Mouse (Mus musculus): ENCODE measurements at regions not wholly inside any gene's neighbourhood (a gene's known extent, or its start where the extent isn't known, plus 50 kb on each side); places are given as distances from the start of the nearest gene placed in this dataset.
A peak's percentile ranks its signal among the peaks of the same experiment; 100 is the strongest.

DNA sequence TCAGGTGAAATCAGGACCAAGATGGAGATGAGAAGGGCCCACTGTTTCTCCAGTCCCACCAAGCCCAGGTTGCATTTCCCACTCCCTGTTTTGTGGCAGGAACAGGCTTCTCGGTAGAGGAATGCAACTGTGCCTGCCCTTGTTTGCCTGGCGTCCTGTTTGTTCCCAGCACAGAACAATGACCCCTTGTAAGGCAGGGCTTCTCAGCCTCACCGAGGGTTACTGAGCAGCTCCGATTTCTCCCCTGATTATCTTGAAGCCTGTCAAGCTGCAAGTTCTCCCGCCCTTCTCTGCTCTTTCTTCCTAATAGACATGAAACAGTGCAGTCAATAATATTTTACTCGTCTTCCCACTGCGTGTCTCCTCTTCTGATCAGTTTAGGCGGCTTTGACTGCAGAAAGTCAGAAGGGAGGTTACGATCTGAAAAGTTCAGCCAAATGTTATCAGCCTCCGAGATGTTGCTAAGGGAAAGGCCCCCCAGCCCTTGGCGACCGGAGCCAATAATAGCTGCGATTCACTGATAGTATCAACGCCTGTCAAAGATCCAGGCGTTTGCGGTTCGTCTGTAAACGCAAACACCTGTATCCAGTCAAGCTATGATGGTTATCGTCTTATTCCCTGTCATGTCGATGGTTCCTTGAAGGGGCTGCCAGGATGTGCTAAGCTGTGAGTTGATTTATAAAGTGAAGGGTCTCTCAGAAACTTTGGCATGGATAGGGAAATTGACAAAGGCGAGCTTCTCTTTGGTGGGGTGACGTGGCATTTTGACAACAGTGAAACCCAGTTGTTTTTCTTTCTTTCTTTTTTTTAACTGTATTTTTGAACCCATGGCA, 287.7 kb upstream of the Zfp507 start:
- DNase-seq: no peak

DNA sequence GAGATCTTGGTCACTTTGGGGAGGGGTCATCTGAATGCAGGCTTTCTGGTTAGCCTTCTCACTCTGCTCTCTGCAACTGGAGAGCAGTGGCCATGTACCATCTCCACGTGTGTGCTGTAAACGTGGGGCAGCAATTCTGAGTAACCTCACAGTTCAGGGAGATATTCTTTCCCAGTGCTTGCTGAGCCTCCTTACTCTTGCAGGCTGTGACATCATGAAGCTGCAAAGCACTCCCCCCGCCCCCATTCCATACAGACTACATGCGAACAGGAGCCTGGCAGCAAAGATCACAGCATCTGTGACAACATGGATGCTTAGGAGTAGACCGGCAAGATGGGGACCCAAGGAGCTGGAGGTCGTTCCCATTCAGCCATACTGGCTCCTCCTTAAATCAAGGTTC, 284.8 kb upstream of the Zfp507 start:
- no peak for DNase-seq

DNA sequence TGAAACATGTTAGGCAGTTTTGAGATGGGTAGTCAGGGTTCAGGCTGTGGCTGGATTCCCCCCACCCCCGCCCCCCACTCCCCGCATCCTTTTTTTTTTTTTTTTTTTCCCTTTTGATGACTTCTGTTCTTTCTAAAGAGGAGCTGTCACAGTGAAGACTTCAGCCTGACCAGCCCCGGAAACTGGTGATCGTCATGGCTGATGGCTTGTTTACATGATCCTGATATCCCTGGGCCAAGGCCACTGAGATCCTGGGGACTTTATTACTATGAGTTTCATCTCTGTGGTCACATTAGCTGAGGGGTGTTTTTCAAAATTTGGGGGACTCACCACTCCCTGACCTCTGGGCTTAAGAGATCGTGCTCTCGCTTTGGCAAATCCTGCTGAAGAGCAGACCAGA, 275.9 kb upstream of the Zfp507 start:
- DNase-seq: no peak

DNA sequence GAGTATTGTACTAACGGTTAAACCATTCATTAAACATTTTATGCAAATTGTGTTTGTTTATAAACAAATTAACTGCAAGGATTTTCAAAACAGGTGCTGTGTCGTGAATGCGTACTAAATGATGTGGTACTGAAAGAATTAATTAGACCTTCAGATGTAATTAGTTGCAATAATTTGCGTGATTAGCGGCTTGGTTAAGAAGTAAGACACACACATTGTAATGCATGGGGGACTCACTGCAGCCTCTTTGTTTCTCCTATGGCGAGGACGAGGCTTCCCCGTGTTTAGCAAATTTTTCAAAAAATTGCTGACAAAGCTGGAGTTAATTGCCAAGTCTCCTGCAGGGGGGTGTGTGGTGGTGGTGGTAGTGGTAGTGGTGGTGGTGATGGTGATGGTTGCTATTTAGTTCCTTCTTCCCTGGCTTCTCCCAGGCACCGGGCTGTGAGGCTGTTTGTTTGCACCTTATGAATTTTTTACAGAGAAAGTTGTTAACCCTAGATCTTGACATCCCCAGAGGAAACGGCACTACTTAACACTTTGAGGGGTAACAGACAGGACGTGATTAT, 275.4 kb upstream of the Zfp507 start:
- DNase-seq: no peak

DNA sequence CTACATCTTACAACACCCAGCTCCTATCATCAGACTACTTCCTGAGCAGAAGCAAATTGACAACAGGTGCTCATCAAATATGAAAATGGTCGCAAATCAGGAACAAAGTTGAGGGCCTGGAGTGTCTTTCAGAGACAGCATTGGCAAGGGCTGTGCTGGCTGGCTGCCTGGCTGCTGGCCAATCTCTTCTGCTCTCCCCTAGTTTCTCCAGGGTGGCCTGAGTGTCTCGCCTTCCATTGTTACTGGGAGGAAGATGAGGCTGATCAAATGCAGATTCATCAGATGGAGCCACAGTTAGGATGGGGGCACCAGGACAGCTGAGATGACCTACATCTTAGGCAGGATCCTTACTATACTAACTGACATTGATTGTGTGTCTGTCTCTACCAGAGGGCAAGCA, 274.5 kb upstream of the Zfp507 start:
- DNase-seq: no peak

DNA sequence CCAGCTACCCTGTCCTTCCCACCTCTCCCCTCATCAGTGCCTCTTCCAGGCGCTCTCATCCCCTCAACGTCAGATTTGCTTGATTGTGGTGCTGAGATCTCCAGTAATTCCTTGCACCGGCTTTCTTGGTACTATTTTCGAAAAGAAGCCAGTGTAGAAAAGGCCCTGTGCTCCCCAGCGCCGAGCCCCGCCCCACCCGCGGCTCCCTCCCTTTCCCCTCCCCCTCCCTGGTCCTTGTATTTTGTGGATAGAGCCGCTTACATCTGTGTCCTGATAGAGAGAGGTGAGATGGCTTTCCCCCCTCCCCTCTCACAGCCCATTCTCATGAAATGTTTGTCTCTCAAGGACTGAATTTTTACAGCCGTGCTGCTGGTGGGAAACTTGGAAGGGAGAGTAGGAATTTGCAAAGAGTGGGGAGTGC, 273.2 kb upstream of the Zfp507 start:
- no peak for DNase-seq

DNA sequence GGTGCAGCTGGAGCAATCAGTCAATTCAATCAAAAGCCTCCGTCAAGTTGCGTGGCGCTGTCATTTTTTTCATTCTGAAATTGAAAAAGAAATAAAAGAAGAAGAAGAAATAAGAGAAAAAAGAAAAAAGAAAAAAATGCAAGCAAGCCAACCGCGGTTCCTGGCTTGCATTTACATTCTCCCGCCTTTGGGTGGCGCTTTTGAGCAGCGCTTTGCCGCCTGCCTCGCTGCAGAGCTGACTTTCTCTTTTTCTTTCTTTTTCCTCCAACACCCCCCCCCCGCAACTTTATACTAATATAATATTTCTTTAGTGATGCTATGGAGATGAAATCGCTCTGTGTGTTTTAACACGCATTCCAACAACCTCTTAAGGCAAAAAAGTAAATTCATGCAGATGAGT, 269.0 kb upstream of the Zfp507 start:
- peak; percentile 65 for DNase-seq

DNA sequence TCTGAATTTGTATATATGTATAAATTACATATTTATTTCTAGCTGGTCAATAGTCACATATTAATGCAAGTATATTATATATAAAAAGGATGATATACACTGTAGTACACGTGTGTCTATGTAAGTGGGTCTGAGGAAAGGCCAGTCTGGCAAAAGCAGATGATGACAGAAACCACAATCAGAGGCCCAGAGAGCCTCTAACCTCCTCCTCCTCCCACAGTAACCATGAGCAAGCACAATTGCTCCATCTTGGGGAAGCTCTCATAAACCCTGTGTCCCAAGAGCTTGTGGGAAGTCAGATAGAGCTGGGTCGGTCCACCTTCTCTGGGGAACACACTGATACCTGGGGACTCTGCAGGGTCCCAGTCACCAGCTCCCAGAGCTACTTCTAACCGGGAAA, 263.9 kb upstream of the Zfp507 start:
- DNase-seq: no peak

DNA sequence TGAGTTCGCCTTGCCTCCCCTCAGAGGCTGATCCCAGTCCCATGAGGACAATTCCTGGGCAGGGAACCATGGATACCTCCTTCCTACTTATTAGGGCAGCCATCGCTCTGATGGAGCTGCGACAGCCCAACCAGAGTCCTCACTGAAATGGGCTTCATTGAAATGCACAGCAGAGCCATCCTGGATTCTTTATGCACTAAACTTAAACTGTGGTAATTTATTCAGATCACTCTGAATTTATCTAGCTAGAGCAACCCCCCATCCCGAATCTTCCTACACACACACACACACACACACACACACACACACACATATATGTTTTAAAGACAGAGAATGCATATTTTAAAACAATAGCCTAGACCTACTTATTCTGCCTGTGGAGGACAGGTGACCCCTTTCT, 258.9 kb upstream of the Zfp507 start:
- DNase-seq: no peak

DNA sequence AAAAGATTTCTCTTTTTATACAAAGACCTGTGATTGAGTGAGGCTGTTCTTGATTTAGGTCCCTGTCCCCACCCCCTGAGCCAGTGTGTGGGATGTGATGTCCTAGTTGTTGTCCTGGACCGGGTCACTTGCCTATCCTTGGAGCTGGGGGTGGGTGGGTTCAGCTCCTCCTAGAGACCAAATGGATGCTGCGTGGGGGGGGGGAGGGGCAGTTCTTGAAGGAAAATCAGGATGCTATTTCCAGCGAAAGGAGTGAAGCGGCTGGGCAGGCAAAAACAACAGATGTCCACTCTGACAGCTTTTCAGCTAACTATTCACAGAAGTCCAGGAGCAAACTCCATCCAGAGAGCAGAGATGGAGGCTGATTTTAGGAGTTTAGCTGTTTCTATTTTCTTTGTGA, 257.6 kb upstream of the Zfp507 start:
- DNase-seq: no peak

DNA sequence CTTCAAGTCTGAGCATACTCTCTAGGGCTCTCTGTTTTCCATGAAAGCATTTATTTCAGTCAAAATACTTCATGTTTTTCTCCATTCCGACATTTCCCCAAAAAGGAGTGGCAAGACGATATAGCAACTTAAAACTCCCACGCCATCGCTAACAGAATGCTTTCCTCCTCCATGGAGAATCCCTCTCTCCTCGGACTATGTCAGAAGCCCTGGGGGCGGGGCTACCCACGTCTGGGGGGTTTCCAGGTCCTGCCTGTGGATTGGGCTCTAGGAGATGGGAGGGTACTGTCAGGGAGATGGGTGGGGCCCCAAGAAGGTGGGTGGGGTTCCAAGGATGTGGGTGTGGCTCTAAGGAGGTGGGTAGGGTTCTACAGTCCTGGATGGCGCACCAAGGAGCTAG, 243.2 kb upstream of the Zfp507 start:
- DNase-seq: no peak

DNA sequence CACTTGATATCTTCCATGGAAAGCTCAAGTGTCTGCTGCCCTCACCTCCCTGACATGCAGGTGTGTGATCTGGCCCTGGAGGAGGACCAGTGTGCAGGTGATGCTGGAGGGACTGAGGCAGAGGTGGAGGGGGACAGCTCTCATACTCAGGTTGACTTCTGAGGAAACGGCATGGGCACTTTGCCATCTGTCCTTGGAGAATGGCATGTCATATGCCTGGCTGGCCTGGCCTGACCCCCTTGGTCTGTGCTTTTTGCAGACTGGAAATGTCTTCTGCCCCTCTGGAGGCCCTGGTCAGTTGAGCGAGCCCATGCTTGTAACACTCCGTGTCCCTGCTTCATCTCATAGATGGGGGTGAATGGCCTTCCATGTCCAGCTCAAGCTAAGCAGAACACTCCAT, 229.1 kb upstream of the Zfp507 start:
- DNase-seq: no peak

DNA sequence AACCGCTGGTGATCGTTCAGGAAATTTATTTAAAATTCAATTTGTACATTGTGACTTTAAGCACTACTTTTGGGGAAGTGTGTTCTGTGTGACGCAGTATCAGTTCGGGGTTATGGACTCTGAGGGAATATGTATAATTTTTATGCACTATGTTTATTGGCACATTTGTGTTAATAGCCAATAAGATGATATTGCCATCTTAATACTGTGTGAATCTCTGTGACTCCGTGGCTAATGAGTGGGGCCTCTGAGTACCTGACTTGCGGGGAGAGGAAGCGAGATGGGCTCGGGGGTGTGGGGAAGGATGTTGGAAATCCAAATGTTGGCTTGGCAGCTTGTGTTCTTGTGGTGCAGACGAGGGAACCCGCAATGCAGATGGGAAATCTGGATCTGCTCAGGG, 220.2 kb upstream of the Zfp507 start:
- DNase-seq: no peak

DNA sequence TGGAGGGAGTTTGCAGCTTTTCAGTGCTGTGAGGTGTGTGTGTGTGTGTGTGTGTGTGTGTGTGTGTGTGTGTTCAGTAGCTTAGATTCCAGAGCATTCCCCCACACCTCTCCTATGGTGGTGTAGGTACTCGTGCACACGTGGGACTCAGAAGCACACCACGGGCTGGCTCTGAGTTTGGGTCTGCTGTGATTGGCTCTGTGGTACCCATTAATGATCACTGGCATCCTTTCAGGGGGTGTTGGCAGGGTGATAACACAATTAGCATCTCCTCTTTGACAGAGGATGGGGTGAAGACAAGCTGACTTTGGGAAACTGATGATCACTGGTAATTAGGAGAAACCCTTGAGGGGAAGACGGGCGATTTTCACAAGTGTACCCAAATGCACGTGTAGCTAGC, 219.7 kb upstream of the Zfp507 start:
- DNase-seq: no peak

DNA sequence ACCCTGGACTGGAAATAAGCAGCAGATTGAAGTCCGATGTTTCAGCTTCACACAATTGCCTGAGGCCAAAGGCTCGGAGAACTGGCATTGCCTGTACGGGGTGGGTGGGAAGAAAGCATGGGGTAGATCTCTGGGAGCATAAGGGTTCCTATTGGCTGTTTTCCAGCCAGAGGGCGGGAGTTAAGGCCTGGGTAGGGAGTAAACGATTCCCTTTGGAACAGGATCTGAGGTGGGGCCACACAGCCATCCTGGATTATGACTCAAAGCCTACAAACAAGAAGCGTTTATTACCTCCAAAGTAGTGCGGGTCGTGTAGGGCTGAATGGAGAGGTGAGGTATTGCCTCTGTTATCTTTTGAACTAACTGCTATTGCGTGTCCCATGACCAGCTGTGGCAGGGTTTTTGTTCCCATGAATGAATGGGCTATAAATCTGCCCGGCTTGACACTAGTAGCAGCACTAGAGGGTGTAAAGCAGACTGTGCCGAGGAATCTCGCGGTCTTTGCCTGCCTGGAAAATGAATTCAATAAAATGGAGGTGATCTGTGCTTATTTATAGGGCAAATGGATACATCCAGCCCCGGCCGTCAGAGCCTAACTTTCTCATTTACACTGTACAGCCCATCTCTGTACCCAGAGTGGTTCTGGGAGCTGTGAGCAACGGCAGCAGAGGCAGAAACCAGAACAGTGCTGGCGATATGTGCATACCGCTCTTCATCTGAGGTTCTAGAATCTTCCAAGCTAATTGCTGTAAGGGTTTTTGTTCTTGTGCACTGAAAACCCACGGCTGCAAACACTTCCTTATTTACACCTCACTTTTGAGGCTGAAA, 214.3 kb upstream of the Zfp507 start:
- no peak for DNase-seq

DNA sequence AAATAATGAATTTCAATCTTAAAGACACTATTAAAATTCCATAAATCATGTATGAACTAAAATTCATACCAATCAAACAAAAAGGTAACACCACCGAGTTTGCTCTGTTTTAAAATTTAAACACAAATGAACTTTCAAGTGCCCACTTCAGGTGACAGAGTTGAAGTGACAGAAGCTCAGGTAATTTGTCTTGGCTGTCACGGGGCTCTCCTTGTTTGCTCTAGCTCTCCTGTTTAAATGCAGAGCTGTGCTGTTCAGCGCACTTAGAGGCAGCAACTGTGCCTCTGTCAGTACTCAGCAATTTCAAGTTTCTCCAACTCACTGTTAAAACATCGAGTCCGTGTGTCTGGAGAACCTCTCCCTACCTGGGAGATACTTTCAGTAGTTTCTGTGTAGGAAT, 193.8 kb upstream of the Zfp507 start:
- no peak for DNase-seq

DNA sequence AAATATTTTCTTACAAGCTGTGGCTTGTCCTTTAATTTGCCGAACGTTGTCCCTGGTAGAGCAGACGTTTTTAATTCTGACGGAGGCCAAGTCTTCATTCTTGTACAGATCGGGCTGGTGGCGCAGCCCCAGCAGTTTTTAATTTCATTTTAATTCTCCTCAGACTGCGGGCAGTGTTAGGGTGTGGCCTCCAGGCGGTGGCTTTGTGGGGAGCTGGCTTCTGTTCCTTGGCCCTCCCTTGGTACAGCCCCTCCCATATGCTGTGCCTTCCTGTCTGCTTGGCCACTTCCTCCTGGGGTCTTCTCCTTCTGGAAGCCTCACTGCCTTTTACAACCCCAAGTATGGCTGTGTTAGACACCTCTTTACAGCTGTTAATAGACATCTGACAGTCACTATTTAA, 189.7 kb upstream of the Zfp507 start:
- DNase-seq: peak; percentile 28

DNA sequence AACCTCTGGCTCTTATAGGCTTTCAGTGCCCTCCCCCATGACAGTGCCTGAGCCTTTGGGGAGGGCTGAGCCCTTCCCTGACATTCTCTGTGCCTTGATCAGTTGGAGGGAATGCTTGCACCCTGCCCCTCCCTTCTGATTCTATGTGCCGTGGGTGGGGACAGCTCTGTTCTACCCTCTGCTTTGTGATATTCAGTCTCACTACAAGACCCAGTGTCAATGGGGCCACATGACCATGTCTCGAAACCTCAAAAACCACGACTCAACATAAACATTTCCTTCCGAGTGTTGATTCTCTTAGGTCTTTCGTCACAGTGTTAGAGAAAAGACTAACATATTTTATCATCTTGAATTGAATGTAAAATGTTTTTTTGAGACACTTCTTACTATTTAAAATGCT, 188.3 kb upstream of the Zfp507 start:
- DNase-seq: no peak

DNA sequence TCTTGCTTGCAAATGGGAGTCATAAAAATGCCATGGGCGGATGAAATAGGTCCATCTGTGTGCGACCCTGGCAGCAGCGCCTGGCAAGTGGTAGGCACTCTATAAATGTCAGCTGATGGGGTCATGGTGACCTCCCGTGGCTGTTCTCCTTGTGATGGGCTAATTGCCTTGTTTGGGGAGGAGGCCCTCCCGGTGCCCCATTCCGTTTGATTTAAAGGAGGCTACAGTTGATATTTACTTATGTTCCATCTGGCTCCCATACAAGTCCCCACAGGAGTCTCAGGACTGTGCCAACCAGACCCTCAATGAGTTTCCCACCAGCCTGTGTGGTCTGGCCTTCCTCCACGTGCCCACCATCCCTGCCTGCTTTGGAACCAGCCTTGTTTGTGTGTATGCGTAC, 186.7 kb upstream of the Zfp507 start:
- DNase-seq: no peak

DNA sequence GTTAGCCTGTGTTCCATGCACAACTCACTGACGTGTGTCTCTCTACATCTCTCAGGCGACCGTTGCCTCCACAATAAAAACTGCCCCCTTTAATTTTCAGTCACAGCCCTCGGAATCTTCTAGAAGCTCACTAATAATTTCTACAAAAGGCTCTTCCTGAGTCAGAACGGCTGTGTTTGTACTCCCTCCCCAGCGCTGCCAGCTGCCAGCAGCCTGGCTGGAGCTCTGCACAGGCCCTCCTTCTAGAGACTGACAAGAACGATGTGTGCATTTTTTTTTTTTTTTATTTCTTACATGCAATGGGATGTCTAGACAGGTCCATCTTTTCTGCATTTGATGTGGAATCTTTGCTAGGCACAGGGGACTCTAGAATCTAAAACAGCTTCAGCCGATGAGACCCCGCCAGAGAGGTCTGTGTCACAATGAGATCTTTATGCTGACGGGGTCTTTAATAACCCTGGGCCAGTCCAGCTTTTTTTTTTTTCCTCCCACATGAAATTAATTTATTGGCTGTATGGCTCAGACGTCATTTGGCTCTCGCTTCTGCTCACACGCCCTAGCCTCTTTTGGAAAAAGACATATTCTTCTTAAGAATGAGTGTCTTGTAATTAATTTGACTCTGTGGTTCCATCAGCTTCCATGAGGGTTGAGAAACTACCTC, 185.8 kb upstream of the Zfp507 start:
- DNase-seq: no peak

DNA sequence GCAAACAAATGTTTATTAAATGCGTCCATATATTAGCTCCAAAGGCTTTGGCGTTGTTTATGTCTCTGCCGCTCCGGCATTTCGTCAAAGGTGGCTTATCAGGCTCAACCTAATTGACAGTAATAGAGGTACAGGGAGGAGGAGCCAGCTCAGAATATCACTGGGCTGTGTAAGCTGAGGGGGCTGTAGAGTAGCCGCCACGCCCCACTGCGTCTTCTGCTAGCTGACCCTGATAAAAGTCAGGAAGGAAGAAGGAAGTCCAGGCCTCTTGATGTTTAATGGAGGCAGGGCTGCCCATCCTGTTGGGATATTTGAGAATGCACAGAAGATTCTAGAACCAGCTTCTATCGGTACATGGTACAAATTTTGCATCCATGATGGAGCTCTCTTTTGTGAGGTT, 175.2 kb upstream of the Zfp507 start:
- DNase-seq: no peak

DNA sequence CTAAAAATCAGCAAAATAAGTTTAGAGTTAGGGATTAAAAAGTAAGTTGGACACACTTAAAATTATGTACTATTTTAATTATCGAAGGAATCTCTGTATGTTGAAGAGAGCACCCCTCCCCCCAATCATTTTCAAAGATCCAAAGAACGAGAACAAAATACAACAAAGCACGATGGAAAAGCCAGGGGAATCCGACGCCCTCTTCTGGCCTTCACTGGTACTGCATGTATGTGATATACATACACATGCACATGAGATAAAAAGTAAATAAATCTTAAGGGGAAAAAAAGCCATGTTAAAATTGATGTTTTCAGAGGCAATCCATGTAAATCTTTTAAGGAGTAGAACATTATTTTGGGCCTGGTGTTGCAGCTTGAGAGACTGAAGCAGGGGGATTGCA, 155.9 kb upstream of the Zfp507 start:
- peak; percentile 14 for DNase-seq

DNA sequence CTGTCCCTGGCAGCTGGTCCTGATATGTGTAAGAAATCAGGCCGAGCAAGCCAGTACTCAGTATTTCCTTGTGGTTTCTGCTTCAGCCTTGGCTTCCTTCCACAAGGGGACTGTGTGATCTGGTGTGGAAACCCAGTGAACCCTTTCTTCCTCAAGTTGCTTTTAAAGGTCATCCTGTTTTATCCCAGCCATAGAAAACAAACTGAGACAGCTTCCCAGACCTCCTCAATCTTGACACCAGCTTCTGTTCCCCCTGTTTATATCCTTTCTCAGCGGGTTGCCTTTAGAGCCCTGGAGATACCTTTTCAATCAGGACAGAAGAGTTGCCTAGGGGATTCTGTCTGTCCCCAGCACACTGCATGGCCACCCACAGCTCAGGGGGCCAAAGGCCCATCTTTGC, 155.2 kb upstream of the Zfp507 start:
- no peak for DNase-seq

DNA sequence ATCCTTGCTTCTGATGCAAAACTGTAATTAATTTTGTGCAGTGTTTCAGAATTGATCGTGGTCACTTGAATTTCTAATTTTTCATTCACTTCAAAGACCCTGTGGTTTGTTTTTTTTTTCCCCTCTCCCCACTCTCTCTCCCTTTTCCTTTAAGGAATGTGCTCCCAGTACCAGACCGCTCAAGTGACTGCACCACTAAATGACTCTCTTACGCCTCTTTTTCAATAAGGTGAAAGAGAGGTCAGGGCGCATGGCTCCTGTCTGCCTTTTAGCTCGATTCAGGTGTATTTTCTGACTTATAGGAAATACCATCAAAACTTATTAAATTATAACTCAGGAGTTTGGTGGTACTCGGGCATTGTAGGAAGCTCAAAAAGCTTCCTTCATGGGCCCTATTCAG, 146.0 kb upstream of the Zfp507 start:
- no peak for DNase-seq

Data from thymus, postnatal 4 days (tissue).